Mouse (Mus musculus) heart, postnatal 14 days (tissue): ENCODE results near the gene Pot1a. TPM values are rescaled to one million over a fixed set of nuclear protein-coding genes. Genes with fewer than 3 reads are reported as not detected.

Experiments used
- DNase-seq, 2 experiments: peaks; one replicate each; pipeline ENCODE4 v3.0.0; 2021 to 2022
- intact Hi-C: fragments of 180-260 bp; cut with DNase I; formaldehyde crosslinking; loops from one replicate; pipeline ENCODE4 v1.15.1; 2025
- long read RNA-seq, 2 experiments: library from polyadenylated mRNA; stranded (forward); transcript quantifications; one replicate each; pipeline ENCODE4 v2.0.0; 2021
- total RNA-seq, 2 experiments: library from RNA; stranded (reverse); gene quantifications; 2 replicates each; pipeline ENCODE4 v1.2.3; 2021

Pot1a gene
- 1 to 10 TPM; 8.4 to 9.6 TPM for total RNA-seq
- long read RNA-seq, experiment 1, partial matches to known transcripts = 0 of 2 reads
- long read RNA-seq, experiment 1, other reads (novel, unspliced or antisense) = 1 of 2 reads
- long read RNA-seq, experiment 2, partial matches to known transcripts = 0 of 3 reads
- long read RNA-seq, experiment 2, other reads (novel, unspliced or antisense) = 0 of 3 reads

GRCm38 (mm10) chr6:25808806-25809495 is at the start of gene Pot1a:
Gene Pot1a, minus strand, starts transcription at chr6:25809246.
- intact Hi-C loops = no loop called here
- DNase-seq = peak; percentile 96

- intact Hi-C loops = no loop called here
- DNase-seq = no peak
Measured at GRCm38 (mm10) chr6:25836261-25836660, 27.2 kb upstream of the Pot1a start.

- intact Hi-C loops = no loop called here
- no peak for DNase-seq
Measured at GRCm38 (mm10) chr6:25806021-25806420, 3.0 kb downstream of the Pot1a start.

GRCm38 (mm10) chr6:25802269-25802668 is 6.8 kb downstream of the Pot1a start:
- DNase-seq = peak in 1 of 2 experiments; percentile 11
- intact Hi-C loops = no loop called here

- intact Hi-C loops = no loop called here
- DNase-seq = no peak
Measured at GRCm38 (mm10) chr6:25801230-25801629, 7.8 kb downstream of the Pot1a start.

- DNase-seq = no peak
- intact Hi-C loops = no loop called here
Measured at GRCm38 (mm10) chr6:25768238-25768637, 40.8 kb downstream of the Pot1a start.

GRCm38 (mm10) chr6:25767552-25767951 is 41.5 kb downstream of the Pot1a start:
- intact Hi-C loops = no loop called here
- no peak for DNase-seq

GRCm38 (mm10) chr6:25767073-25767472 is 42.0 kb downstream of the Pot1a start:
- intact Hi-C loops = no loop called here
- peak; percentile 8 to 16 for DNase-seq

GRCm38 (mm10) chr6:25766283-25766682 is 42.8 kb downstream of the Pot1a start:
- DNase-seq = no peak
- intact Hi-C loops = no loop called here

- DNase-seq = no peak
- intact Hi-C loops = no loop called here
Measured at GRCm38 (mm10) chr6:25752651-25753050, 56.4 kb downstream of the Pot1a start.

GRCm38 (mm10) chr6:25736533-25736932 is 72.5 kb downstream of the Pot1a start:
- intact Hi-C loops = no loop called here
- DNase-seq = no peak

GRCm38 (mm10) chr6:25726560-25726959 is 82.5 kb downstream of the Pot1a start:
- DNase-seq = no peak
- intact Hi-C loops = no loop called here

- no peak for DNase-seq
- intact Hi-C loops = no loop called here
Measured at GRCm38 (mm10) chr6:25710601-25711000, 98.4 kb downstream of the Pot1a start.

GRCm38 (mm10) chr6:25709250-25709895 is 99.7 kb downstream of the Pot1a start:
- DNase-seq = peak; percentile 6 to 34
- intact Hi-C loops = loop anchor here (2.0 to 5.0 kb wide), 2 partner anchors 432 to 689 kb away; no protein-coding TSS in a partner anchor

GRCm38 (mm10) chr6:25699956-25700355 is 109.1 kb downstream of the Pot1a start:
- intact Hi-C loops = no loop called here
- no peak for DNase-seq

Other genes with a start within 250 kb of the Pot1a start
- gene Gpr37, start 118.5 kb downstream of the Pot1a start, total RNA-seq = under 1 TPM; 0.07 to 0.12 TPM